Mouse (Mus musculus): ENCODE measurements at regions not wholly inside any gene's neighbourhood (a gene's known extent, or its start where the extent isn't known, plus 50 kb on each side); places are given as distances from the start of the nearest gene placed in this dataset.

GRCm38 (mm10) chr11:50483821-50484220 is 52.9 kb upstream of the Rufy1 start:
- DNase-seq (ENCODE audit: low spot score): no peak
- 94% methylated on average over 2 of the region's 2 CpGs for WGBS
- no peaks in the 10 kb centered on the region for H3K27me3 ChIP-seq (ENCODE audit: insufficient read depth, poor library complexity, severe bottlenecking)
- H3K4me1 ChIP-seq (replicated peaks): peaks cover 5% of the 10 kb centered on the region; the same call in 1 of the 2 replicates
- no peak overlapping the region for H3K4me3 ChIP-seq
- no peaks in the 10 kb centered on the region for H3K36me3 ChIP-seq
- H3K9me3 ChIP-seq: no peaks in the 10 kb centered on the region
- no peak overlapping the region for H3K27ac ChIP-seq

GRCm38 (mm10) chr11:50483116-50483515 is 52.2 kb upstream of the Rufy1 start:
- H3K4me1 ChIP-seq (replicated peaks): peaks cover 5% of the 10 kb centered on the region; the same call in 1 of the 2 replicates
- H3K27me3 ChIP-seq (ENCODE audit: insufficient read depth, poor library complexity, severe bottlenecking): no peaks in the 10 kb centered on the region
- no peak overlapping the region for H3K4me3 ChIP-seq
- no peaks in the 10 kb centered on the region for H3K36me3 ChIP-seq
- no peaks in the 10 kb centered on the region for H3K9me3 ChIP-seq
- H3K27ac ChIP-seq: no peak overlapping the region; the same call in 1 of the 2 replicates
- 94% methylated on average over 6 of the region's 6 CpGs for WGBS
- no peak for DNase-seq (ENCODE audit: low spot score)

GRCm38 (mm10) chr11:50482607-50483006 is 51.7 kb upstream of the Rufy1 start:
- no peak for DNase-seq (ENCODE audit: low spot score)
- H3K27me3 ChIP-seq (ENCODE audit: insufficient read depth, poor library complexity, severe bottlenecking): no peaks in the 10 kb centered on the region
- no peak overlapping the region; the same call in 1 of the 2 replicates for H3K27ac ChIP-seq
- no peaks in the 10 kb centered on the region for H3K4me1 ChIP-seq (replicated peaks)
- no peak overlapping the region for H3K4me3 ChIP-seq
- 55% methylated on average over 3 of the region's 3 CpGs for WGBS
- no peaks in the 10 kb centered on the region for H3K9me3 ChIP-seq
- no peaks in the 10 kb centered on the region for H3K36me3 ChIP-seq
